Mouse (Mus musculus) lung, postnatal 0 days (tissue): ENCODE data around the gene Nfya.

ENCODE experiments used
- CTCF ChIP-seq: IDR thresholded peaks from 2 replicates; pipeline ENCODE4 v1.5.1; 2016; ENCODE audit warnings: antibody characterized with exemption, mild to moderate bottlenecking
- EP300 ChIP-seq: IDR thresholded peaks from 2 replicates; pipeline ENCODE4 v1.6.1; 2016; ENCODE audit warnings: antibody characterized with exemption, mild to moderate bottlenecking, control low read depth

GRCm38 (mm10) chr17:48430394-48430793, 20.7 kb upstream of the Nfya start:
- TF ChIP-seq CTCF (no peak), EP300 (peak; percentile 43; the same call in 1 of the 2 replicates)
